Mouse (Mus musculus) myocyte (in vitro differentiated cells): ENCODE results near the gene Sez6l. TPM values are rescaled to one million over a fixed set of nuclear protein-coding genes. Genes with fewer than 3 reads are reported as not detected.

Experiments
- H3K27me3 ChIP-seq: one replicate; pipeline ENCODE4 v1.6.1; 2011; ENCODE audit not compliant: control insufficient read depth, insufficient read depth, insufficient read length
- H3K36me3 ChIP-seq: one replicate; pipeline ENCODE4 v1.6.1; 2011; ENCODE audit not compliant: control insufficient read depth, insufficient read depth
- H3K4me2 ChIP-seq: one replicate; pipeline ENCODE4 v1.6.1; 2011; ENCODE audit warnings: low read depth, control low read depth
- H3K4me3 ChIP-seq: one replicate; pipeline ENCODE4 v1.5.1; 2011; ENCODE audit warnings: mild to moderate bottlenecking, control low read depth, moderate library complexity
- H3K79me2 ChIP-seq: one replicate; pipeline ENCODE4 v1.6.1; 2011; ENCODE audit not compliant: control insufficient read depth, insufficient read depth
- H3ac ChIP-seq: one replicate; pipeline ENCODE4 v1.6.1; 2011; ENCODE audit not compliant: control insufficient read depth, insufficient read length
- CEBPB ChIP-seq: IDR thresholded peaks from 2 replicates; pipeline ENCODE4 v1.6.1; 2011; ENCODE audit warnings: mild to moderate bottlenecking, moderate library complexity; ENCODE audit not compliant: poor library complexity, insufficient read depth, severe bottlenecking
- E2F4 ChIP-seq: IDR thresholded peaks from one replicate; pipeline ENCODE4 v1.6.1; 2011; ENCODE audit warnings: mild to moderate bottlenecking, control low read depth, moderate library complexity; ENCODE audit not compliant: insufficient read depth
- MAX ChIP-seq: IDR thresholded peaks from one replicate; pipeline ENCODE4 v1.6.1; 2011; ENCODE audit warnings: low read depth, mild to moderate bottlenecking, control low read depth
- MYOD1 ChIP-seq, 3 experiments: IDR thresholded peaks; one replicate each; pipeline ENCODE4 v1.6.1; 2011; ENCODE audit warnings: control low read depth in 2 of 3, low read depth in 2 of 3, mild to moderate bottlenecking in 2 of 3, moderate library complexity in 1 of 3; ENCODE audit not compliant: insufficient read length in 2 of 3, control insufficient read depth in 1 of 3
- MYOG ChIP-seq, 3 experiments: IDR thresholded peaks; one replicate each; pipeline ENCODE4 v1.6.1; 2011; ENCODE audit warnings: control low read depth in 2 of 3, low read depth in 2 of 3, mild to moderate bottlenecking in 2 of 3; ENCODE audit not compliant: insufficient read length in 2 of 3, control insufficient read depth in 1 of 3, insufficient read depth in 1 of 3
- POLR2A ChIP-seq: IDR thresholded peaks from one replicate; pipeline ENCODE4 v1.6.1; 2011; ENCODE audit warnings: low read depth, mild to moderate bottlenecking, control low read depth, moderate library complexity; ENCODE audit not compliant: insufficient read length
- POLR2AphosphoS2 ChIP-seq: IDR thresholded peaks from one replicate; pipeline ENCODE4 v1.6.1; 2011; ENCODE audit warnings: low read depth, control low read depth; ENCODE audit not compliant: insufficient read length
- REST ChIP-seq: IDR thresholded peaks from one replicate; pipeline ENCODE4 v1.6.1; 2011; ENCODE audit warnings: mild to moderate bottlenecking, control low read depth, moderate library complexity; ENCODE audit not compliant: insufficient read depth, insufficient read length
- SRF ChIP-seq: IDR thresholded peaks from one replicate; pipeline ENCODE4 v1.6.1; 2011; ENCODE audit warnings: low read depth; ENCODE audit not compliant: control insufficient read depth, insufficient read length
- TCF12 ChIP-seq: IDR thresholded peaks from one replicate; pipeline ENCODE4 v1.6.1; 2011; ENCODE audit warnings: mild to moderate bottlenecking, control low read depth; ENCODE audit not compliant: poor library complexity, insufficient read depth, severe bottlenecking
- TCF3 ChIP-seq: IDR thresholded peaks from one replicate; pipeline ENCODE4 v1.6.1; 2011; ENCODE audit warnings: low read depth, control low read depth; ENCODE audit not compliant: insufficient read length
- USF1 ChIP-seq: IDR thresholded peaks from one replicate; pipeline ENCODE4 v1.6.1; 2011; ENCODE audit warnings: low read depth, mild to moderate bottlenecking, control low read depth, moderate library complexity
- polyA plus RNA-seq: library from polyadenylated mRNA; unstranded; fragments of >200 nt; fragmentation: generic; extraction: Trizol; gene quantifications from one replicate; pipeline ENCODE4 v1.2.1, GENCODE M21; 2012; ENCODE audit warnings: missing spikeins

Sez6l gene
- polyA plus RNA-seq, 1 experiment: not detected

DNA sequence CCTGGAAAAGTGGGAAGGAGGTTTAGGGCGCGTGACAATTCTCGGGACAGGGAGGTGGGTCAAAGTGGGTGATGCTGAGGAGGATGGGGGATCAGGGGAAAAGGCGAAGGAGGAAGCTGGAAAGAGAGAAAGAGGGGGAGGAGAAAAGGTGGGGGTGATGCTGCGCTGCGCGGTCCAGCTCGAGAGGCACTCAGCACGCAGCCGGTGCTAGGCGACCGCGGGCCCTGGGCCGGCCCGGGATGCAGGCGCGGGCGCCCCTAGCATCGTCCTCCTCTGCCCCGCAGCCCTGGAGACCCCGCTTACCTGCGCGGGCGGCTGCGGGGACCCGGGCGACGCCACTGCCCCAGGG is 182.6 kb downstream of the Sez6l start:
- peak overlapping the region; percentile 45 for H3ac ChIP-seq
- H3K27me3 ChIP-seq: peaks cover 13% of the 10 kb centered on the region

DNA sequence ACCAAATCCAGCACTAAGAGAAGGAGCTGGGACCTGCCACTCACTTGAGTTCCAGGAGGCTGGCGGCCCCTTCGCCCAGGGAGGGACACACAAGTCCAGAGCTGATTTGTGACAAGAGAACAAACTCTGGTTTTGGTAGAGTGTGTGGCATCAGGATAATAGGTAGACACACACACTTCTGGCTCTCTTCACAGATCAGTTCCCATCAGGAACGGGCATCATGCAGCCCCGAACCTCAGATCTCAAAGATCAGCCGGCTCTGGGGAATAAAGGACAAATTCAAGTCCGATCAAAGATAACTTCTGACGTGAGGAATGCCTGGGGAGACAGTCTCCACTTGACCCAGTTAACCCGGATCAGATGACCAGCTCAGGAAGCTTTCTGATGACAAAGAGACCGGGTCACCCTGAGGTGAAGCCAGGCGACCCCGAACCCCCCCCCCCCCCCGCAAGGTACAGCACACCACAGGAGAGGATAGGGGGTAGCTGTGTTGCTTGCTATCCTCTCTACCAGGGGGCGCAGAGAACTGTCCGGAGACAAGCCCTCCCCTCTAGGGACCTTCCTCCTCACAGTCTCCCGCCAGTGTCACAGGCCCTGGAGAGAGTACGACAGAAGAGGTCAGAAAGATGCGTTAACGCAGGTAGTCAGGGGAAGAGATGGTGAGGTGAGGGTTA is 183.1 kb downstream of the Sez6l start:
- Histone ChIP-seq H3K27me3 (peaks cover 13% of the 10 kb centered on the region), H3K36me3 (no peaks in the 10 kb centered on the region), H3K4me3 (peak overlapping the region; percentile 8), H3ac (no peak overlapping the region), H3K4me2 (peak overlapping the region; percentile 42), H3K79me2 (no peaks in the 10 kb centered on the region)
- no peak for TF ChIP-seq CEBPB
- TF ChIP-seq REST: no peak
- no peak for TF ChIP-seq E2F4
- TF ChIP-seq TCF3: no peak
- no peak for TF ChIP-seq USF1
- no peak for TF ChIP-seq SRF
- TF ChIP-seq POLR2AphosphoS2: no peak
- no peak for TF ChIP-seq MAX
- no peak for TF ChIP-seq MYOD1 (IDR thresholded peaks at IDR 0.05; ENCODE audit: control insufficient read depth in 1 of 3, insufficient read length in 2 of 3, low read depth in 2 of 3)

More for the DNA sequence above, 182.6 kb downstream of the Sez6l start:
- Histone ChIP-seq H3K4me2 (peak overlapping the region; percentile 42), H3K4me3 (peak overlapping the region; percentile 8), H3K36me3 (no peaks in the 10 kb centered on the region), H3K79me2 (no peaks in the 10 kb centered on the region)
- TF ChIP-seq TCF3: no peak
- TF ChIP-seq MYOG (IDR thresholded peaks at IDR 0.05; ENCODE audit: control insufficient read depth in 1 of 3, insufficient read depth in 1 of 3, insufficient read length in 2 of 3, low read depth in 2 of 3): no peak
- TF ChIP-seq CEBPB: no peak
- no peak for TF ChIP-seq REST
- TF ChIP-seq E2F4: no peak
- TF ChIP-seq POLR2AphosphoS2: no peak
- no peak for TF ChIP-seq MAX
- TF ChIP-seq MYOD1 (IDR thresholded peaks at IDR 0.05; ENCODE audit: control insufficient read depth in 1 of 3, insufficient read length in 2 of 3, low read depth in 2 of 3): no peak
- TF ChIP-seq TCF12: no peak
- no peak for TF ChIP-seq SRF
- TF ChIP-seq USF1: no peak
- TF ChIP-seq POLR2A: no peak

DNA sequence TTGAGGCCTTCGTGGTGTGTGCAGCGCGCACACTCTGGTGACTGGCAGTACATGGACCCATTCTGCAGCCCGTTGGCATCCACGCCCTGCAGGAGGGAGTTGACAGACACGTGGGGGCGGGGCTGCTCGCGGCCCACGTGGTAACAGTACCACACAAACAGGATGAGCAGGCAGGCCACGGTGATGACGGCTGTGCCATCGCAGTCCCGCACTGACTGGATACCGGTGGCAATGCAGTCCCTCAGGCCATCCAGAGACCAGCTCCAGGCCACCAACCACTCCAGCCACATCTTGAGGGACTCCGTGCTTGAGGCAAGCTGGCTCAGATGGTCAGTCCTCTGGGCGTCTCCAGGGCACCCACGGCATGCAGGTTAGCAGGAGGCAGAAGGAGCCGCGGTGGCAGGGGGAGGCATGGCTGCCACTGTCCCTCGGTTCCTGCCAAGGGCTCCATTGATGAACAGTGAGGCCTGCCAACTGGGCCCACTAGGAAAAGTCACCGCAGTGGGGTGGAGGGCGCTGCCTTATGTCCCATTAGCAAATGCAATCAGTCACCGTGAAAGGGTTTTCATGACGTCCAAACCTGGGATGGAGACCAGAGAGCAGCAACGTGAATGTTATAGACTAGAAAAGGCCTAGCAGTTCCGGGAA is 185.2 kb downstream of the Sez6l start:
- H3K36me3 ChIP-seq: no peaks in the 10 kb centered on the region
- TF ChIP-seq MYOG (IDR thresholded peaks at IDR 0.05; ENCODE audit: control insufficient read depth in 1 of 3, insufficient read depth in 1 of 3, insufficient read length in 2 of 3, low read depth in 2 of 3): no peak
- no peak for TF ChIP-seq SRF
- TF ChIP-seq USF1: no peak
- no peak for TF ChIP-seq CEBPB
- no peak for TF ChIP-seq MYOD1 (IDR thresholded peaks at IDR 0.05; ENCODE audit: control insufficient read depth in 1 of 3, insufficient read length in 2 of 3, low read depth in 2 of 3)
- no peak for TF ChIP-seq REST
- TF ChIP-seq E2F4: no peak
- TF ChIP-seq POLR2AphosphoS2: no peak
- no peak for TF ChIP-seq POLR2A
- TF ChIP-seq MAX: no peak
- no peak for TF ChIP-seq TCF3
- no peak for TF ChIP-seq TCF12
- no peak overlapping the region for H3K4me3 ChIP-seq
- H3ac ChIP-seq: no peak overlapping the region
- no peak overlapping the region for H3K4me2 ChIP-seq
- peaks cover 13% of the 10 kb centered on the region for H3K27me3 ChIP-seq
- H3K79me2 ChIP-seq: no peaks in the 10 kb centered on the region

DNA sequence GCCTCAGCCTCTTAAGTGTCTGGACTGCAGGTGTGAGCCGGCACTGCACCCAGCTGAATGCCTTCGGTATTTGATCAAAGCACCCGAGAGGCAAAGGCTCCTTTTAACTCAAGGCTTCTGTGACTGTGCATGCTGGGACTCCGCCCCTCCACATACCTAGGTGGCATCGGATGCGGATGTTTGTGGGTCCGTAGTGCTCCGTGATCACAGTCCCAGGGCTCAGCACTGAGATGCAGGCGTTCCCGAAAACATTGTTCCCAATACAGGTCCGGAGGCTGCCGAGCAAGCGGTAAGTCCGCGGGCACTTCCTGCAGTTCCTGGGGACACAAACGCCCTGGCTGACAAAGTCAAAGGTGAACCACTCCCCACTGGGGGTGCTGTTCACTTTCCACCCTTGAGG is 186.0 kb downstream of the Sez6l start:
- H3K79me2 ChIP-seq: no peaks in the 10 kb centered on the region
- no peak overlapping the region for H3K4me3 ChIP-seq
- TF ChIP-seq E2F4 (no peak), USF1 (no peak), MAX (no peak), TCF3 (no peak), REST (no peak), MYOG (IDR thresholded peaks at IDR 0.05; ENCODE audit: control insufficient read depth in 1 of 3, insufficient read depth in 1 of 3, insufficient read length in 2 of 3, low read depth in 2 of 3) (no peak), TCF12 (no peak), MYOD1 (IDR thresholded peaks at IDR 0.05; ENCODE audit: control insufficient read depth in 1 of 3, insufficient read length in 2 of 3, low read depth in 2 of 3) (no peak), POLR2A (no peak), POLR2AphosphoS2 (no peak), SRF (no peak), CEBPB (no peak)
- no peak overlapping the region for H3ac ChIP-seq
- H3K27me3 ChIP-seq: peaks cover 13% of the 10 kb centered on the region
- no peaks in the 10 kb centered on the region for H3K36me3 ChIP-seq
- no peak overlapping the region for H3K4me2 ChIP-seq
